Mouse (Mus musculus): ENCODE measurements at regions not wholly inside any gene's neighbourhood (a gene's known extent, or its start where the extent isn't known, plus 50 kb on each side); places are given as distances from the start of the nearest gene placed in this dataset.

DNA sequence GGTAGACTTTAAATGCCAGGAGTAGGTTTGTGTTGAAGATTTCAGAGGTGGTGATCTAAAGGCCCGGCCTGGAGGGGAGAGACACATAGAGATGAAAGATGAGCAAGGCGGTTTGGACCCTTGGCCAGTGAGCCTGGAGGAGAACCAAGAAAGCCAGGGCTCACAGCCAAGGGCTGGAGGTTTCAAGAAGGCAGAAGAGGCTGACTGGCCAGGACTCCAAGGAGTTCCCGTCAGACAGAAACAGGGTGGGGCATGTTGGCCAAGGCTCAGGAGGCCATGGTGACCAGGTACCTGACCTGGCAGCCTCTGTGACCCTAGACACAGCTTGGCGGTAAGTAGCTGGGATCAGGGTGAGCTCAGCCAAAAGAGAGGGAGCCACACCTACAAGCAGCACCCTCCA, 159.3 kb upstream of the Spdye4c start:
- DNase-seq (ENCODE audit: low spot score) = no peak

- no peak for DNase-seq (ENCODE audit: low spot score)
Measured at GRCm38 (mm10) chr2:128432741-128433140, 158.3 kb upstream of the Spdye4c start.

- DNase-seq (ENCODE audit: low spot score) = no peak
Measured at GRCm38 (mm10) chr2:128433553-128434081, 157.4 kb upstream of the Spdye4c start.

DNA sequence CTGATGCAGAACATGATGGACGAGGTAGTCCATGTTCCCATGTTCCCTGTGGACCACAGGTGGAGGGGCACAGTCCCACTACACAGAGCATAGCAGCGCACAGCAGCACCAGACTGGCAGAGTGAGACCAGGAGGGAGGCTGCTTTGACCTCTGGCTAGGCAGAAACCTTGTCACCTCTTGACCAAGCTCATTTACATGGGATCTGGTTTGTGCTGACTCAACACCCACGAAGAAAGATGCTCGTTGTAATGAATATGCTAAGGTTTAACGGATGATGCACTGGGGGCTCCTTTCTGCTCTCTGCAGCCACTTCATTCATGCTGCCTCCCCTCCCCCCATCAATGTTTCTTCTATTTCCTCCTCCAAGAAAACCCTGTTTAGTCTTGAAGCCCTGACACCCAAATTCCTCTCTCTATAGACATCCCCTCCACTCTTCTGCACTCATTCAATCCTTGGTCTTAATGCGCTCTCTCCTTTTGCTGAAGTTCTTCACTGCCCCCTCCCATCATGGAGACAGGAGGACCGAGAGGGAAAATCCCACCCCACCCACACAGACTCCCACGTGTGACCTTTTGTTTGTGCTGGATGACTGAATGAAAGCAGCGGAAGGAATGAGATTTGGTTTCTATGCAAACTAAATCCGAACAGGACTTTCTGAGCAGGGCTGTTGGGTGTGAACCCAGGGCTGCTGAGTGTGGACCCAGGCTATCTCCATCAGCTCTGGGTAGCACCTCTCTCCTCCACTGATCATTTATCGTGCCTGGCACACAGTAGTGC, 156.6 kb upstream of the Spdye4c start:
- DNase-seq (ENCODE audit: low spot score) = no peak

- DNase-seq (ENCODE audit: low spot score) = no peak
Measured at GRCm38 (mm10) chr2:128436378-128436777, 154.6 kb upstream of the Spdye4c start.

GRCm38 (mm10) chr2:128437698-128438097, 153.3 kb upstream of the Spdye4c start:
- no peak for DNase-seq (ENCODE audit: low spot score)

DNA sequence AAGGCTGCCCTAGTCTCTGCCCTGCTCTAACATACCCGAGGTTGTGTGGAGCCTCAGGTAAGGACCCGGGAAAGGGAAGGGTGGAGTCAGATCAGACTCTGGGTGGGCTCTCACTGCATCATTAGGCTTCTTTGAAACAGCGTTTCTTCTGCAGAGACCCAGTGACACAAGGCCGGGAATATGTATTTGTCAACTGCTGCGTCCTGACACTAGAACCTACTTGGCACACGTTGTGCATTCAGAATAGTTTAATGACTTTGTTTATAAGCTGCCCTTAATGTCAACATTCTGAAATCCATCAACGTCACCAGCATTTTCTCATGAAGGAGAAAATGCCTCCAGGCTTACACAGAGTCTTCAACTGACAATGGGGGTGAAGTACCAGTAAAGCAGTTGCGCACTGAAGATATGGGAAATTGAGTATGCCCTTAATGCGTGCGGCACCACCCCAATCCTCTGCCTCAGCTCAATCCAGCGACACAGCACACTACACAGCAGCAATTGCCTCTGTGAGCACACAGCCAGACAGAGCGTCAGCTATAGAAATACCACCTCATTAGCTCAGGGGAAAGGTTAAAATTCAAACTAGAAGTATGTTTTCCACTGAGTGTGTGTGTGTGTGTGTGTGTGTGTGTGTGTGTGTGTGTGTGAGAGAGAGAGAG, 152.7 kb upstream of the Spdye4c start:
- no peak for DNase-seq (ENCODE audit: low spot score)

GRCm38 (mm10) chr2:128438897-128439296, 152.1 kb upstream of the Spdye4c start:
- DNase-seq (ENCODE audit: low spot score) = no peak

DNA sequence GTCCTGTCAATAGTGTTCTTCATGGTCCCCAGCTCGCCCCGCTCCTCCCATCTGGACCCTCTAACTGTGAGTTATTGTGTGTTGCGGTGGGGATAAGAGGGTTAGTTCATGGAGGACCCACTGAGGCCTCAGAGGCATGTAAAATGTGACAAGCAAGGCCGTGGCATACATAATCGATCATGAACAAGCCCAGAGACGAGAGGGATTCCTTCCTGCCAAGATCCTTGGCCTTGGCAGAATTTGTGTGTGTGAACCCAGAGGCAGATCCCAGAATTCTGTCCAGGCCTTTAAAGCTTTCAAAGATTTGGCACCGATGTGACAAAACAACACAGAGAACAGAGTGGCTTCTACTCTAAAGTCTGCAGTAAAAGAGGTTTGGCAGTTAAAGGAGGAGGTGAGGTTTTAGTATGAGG, 146.4 kb upstream of the Spdye4c start:
- no peak for DNase-seq (ENCODE audit: low spot score)

- no peak for DNase-seq (ENCODE audit: low spot score)
Measured at GRCm38 (mm10) chr2:128445443-128445842, 145.6 kb upstream of the Spdye4c start.

- no peak for DNase-seq (ENCODE audit: low spot score)
Measured at GRCm38 (mm10) chr2:128449294-128449693, 141.7 kb upstream of the Spdye4c start.

DNA sequence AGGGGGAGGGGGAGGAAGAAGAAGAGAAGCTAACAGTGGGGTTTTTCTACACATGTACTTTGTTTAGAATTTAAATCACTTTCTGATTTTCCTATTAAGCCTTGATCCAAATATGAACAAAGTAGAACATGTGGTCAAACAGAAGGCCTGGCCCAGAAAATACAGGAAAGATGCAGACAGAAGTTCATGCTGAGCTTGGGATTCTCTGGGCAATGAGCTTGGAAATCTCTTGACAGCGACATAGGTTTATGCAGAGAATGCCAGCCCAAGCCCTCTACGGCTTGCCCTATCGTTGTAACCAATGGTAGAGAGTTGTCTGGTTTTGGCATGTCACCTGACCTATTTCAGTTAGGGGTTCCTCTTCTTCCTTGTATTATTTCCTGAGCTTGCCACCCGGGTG, 141.0 kb upstream of the Spdye4c start:
- no peak for DNase-seq (ENCODE audit: low spot score)

DNA sequence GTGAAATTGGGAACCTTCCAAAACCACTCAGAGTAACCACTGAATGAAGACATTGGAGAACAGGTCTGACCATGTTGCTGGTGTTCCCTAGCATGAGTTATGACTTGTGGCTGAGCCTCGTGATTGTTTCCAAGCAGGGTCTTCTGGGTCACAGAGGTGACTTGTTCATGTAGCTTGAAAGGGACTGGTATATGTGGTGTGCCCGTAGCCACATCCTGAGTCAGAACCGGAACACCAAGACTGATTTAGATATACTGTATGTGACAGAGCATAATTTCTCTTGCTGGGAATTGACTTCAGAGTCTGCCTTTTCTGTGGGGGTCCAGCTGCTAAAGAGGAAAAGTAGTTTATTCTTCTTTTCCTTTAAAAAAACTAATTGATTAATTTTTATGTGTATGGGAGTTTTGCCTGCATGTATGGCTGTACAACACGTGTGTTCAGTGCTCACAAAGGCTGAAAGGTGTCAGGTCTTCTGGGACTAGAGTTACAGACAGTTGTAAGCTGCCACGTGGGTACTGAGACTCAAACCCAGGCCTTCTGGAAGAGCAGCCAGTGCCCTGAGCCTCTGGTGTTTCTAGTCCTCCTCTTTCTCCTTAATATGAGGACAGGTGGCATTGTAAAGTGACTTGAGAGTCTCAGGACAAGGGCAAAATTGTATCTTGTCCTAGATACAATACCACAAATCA, 139.3 kb upstream of the Spdye4c start:
- no peak for DNase-seq (ENCODE audit: low spot score)

DNA sequence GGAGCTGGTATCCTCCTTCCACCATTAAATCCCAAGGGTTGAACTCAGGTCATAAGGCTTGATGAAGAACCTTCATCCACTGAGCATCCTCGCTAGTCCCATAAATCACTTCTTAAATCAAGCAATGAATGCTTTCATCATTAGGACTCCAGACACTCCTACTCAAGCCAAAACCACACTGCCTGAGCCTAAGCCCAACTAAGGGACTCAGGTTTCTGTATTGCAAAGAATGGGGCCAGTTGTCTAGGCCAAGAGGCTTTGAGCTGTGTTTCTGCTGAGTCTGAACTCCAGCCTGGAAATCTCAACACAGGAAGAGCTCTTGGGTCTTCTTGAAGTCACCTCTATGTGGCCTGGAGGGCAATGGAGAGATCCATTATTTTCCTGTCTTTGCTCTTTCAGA, 138.4 kb upstream of the Spdye4c start:
- DNase-seq (ENCODE audit: low spot score) = no peak

DNA sequence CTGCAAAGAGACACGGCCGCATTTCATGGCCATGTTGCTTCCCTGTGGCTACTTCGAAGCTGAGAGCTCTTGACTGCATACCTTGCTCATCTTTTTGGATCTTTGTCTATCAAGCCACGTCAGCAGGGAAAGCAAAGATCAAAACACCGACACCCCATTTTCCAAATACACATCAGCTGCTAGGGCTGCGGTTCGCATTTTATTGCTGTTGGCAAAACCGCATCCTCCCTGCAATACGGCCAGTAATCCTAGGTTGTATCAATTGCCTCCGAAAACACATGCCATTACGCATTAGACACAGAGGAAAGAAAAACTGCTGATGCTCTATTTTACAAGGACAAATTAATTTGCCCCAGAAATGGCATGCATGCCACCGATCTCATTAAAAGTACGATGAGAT, 136.5 kb upstream of the Spdye4c start:
- DNase-seq (ENCODE audit: low spot score) = no peak

DNA sequence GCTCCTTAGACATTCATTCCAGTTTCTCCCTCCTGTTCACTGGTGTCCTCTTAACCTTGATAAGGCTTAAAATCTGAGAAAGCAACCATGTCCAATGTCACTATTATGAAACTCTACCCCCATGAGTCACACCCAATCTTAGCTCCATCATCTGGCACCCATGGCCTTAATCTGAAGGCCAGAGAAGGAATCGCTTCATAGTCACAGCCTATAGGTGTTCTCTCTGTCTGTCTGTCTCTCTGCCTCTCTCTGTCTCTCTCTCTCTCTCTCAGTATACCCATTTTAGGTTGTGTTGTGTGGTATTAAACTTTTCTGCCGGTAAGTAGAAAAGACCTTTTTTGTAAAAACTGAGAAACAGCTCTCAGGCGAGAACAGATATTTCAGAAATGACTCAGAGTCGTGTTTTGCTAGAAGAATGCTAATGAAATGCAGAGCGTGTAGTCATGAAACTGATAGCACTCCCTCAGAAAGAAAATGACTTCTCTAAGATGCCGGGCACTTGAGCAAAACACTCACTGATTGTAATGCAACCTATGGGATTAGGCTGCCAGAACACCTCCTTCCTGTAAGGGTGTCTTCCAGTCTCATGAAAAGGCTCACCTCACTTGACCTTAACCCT, 133.3 kb upstream of the Spdye4c start:
- DNase-seq (ENCODE audit: low spot score) = no peak

GRCm38 (mm10) chr2:128465214-128465984, 125.6 kb upstream of the Spdye4c start:
- DNase-seq (ENCODE audit: low spot score) = no peak

- no peak for DNase-seq (ENCODE audit: low spot score)
Measured at GRCm38 (mm10) chr2:128467490-128468245, 123.3 kb upstream of the Spdye4c start.

- DNase-seq (ENCODE audit: low spot score) = no peak
Measured at GRCm38 (mm10) chr2:128468323-128468722, 122.7 kb upstream of the Spdye4c start.

GRCm38 (mm10) chr2:128470351-128470750, 120.7 kb upstream of the Spdye4c start:
- no peak for DNase-seq (ENCODE audit: low spot score)

Measured in left cerebral cortex, adult 11 months (tissue).